Mouse (Mus musculus): ENCODE data around the gene Ap2a2. TPM values are rescaled to one million over a fixed set of nuclear protein-coding genes. Genes with fewer than 3 reads are reported as not detected.

Gene Ap2a2
- polyA plus RNA-seq, 1 experiment from 2014 or later = 68.8 TPM

- WGBS = 89% methylated on average over 8 of the region's 8 CpGs
- DNase-seq (ENCODE audit: low spot score) (no peak), ATAC-seq (replicated peaks; ENCODE audit: insufficient number of reproducible peaks, low FRiP score, low TSS enrichment, low read depth) (no peak)
- H3K27ac ChIP-seq (replicated peaks; ENCODE audit: low read depth, low read length) = no peak overlapping the region
- no peak overlapping the region for H3K4me2 ChIP-seq (ENCODE audit: low read depth, low read length)
- no peak overlapping the region for H3K4me3 ChIP-seq (ENCODE audit: low read depth, low read length)
- peaks cover 2% of the 10 kb centered on the region for H3K36me3 ChIP-seq (replicated peaks; ENCODE audit: control insufficient read depth, insufficient read depth, low read depth, low read length)
- no peaks in the 10 kb centered on the region for H3K9me3 ChIP-seq (replicated peaks; ENCODE audit: control insufficient read depth, low read length)
- H3K27me3 ChIP-seq (ENCODE audit: control insufficient read depth, insufficient read depth, low read length) = no peaks in the 10 kb centered on the region
- H3K9ac ChIP-seq (replicated peaks; ENCODE audit: low read length) = no peak overlapping the region
- H3K4me1 ChIP-seq (ENCODE audit: control insufficient read depth, insufficient read depth, low read length) = no peaks in the 10 kb centered on the region
Measured at GRCm38 (mm10) chr7:141611711-141612370, 49.9 kb downstream of the Ap2a2 start.

- 95% methylated on average over 18 of the region's 18 CpGs for WGBS
- Histone ChIP-seq H3K27ac (replicated peaks; ENCODE audit: low read depth, low read length) (no peak overlapping the region), H3K4me2 (ENCODE audit: low read depth, low read length) (no peak overlapping the region), H3K4me1 (ENCODE audit: control insufficient read depth, insufficient read depth, low read length) (no peaks in the 10 kb centered on the region), H3K27me3 (ENCODE audit: control insufficient read depth, insufficient read depth, low read length) (no peaks in the 10 kb centered on the region), H3K9ac (replicated peaks; ENCODE audit: low read length) (no peak overlapping the region), H3K9me3 (replicated peaks; ENCODE audit: control insufficient read depth, low read length) (no peaks in the 10 kb centered on the region), H3K4me3 (ENCODE audit: low read depth, low read length) (no peak overlapping the region), H3K36me3 (replicated peaks; ENCODE audit: control insufficient read depth, insufficient read depth, low read depth, low read length) (peaks cover 2% of the 10 kb centered on the region)
- ATAC-seq (replicated peaks; ENCODE audit: insufficient number of reproducible peaks, low FRiP score, low TSS enrichment, low read depth) = no peak
- no peak for DNase-seq (ENCODE audit: low spot score)
Measured at GRCm38 (mm10) chr7:141612371-141612760, 50.4 kb downstream of the Ap2a2 start.

- no peak overlapping the region for H3K4me3 ChIP-seq (ENCODE audit: low read depth, low read length)
- peaks cover 2% of the 10 kb centered on the region for H3K36me3 ChIP-seq (replicated peaks; ENCODE audit: control insufficient read depth, insufficient read depth, low read depth, low read length)
- no peaks in the 10 kb centered on the region for H3K4me1 ChIP-seq (ENCODE audit: control insufficient read depth, insufficient read depth, low read length)
- no peak for DNase-seq (ENCODE audit: low spot score)
- H3K9me3 ChIP-seq (replicated peaks; ENCODE audit: control insufficient read depth, low read length) = no peaks in the 10 kb centered on the region
- no peak for ATAC-seq (replicated peaks; ENCODE audit: insufficient number of reproducible peaks, low FRiP score, low TSS enrichment, low read depth)
- H3K9ac ChIP-seq (replicated peaks; ENCODE audit: low read length) = no peak overlapping the region
- no peak overlapping the region for H3K4me2 ChIP-seq (ENCODE audit: low read depth, low read length)
- H3K27ac ChIP-seq (replicated peaks; ENCODE audit: low read depth, low read length) = no peak overlapping the region
- H3K27me3 ChIP-seq (ENCODE audit: control insufficient read depth, insufficient read depth, low read length) = no peaks in the 10 kb centered on the region
- 83% methylated on average over 13 of the region's 13 CpGs for WGBS
Measured at GRCm38 (mm10) chr7:141612791-141613190, 50.8 kb downstream of the Ap2a2 start.

GRCm38 (mm10) chr7:141614329-141614832 lies 52.4 kb downstream of the Ap2a2 start:
- Histone ChIP-seq H3K4me2 (ENCODE audit: low read depth, low read length) (no peak overlapping the region), H3K27ac (replicated peaks; ENCODE audit: low read depth, low read length) (no peak overlapping the region), H3K4me1 (ENCODE audit: control insufficient read depth, insufficient read depth, low read length) (no peaks in the 10 kb centered on the region), H3K9ac (replicated peaks; ENCODE audit: low read length) (no peak overlapping the region), H3K36me3 (replicated peaks; ENCODE audit: control insufficient read depth, insufficient read depth, low read depth, low read length) (peaks cover 2% of the 10 kb centered on the region), H3K4me3 (ENCODE audit: low read depth, low read length) (no peak overlapping the region), H3K27me3 (ENCODE audit: control insufficient read depth, insufficient read depth, low read length) (no peaks in the 10 kb centered on the region), H3K9me3 (replicated peaks; ENCODE audit: control insufficient read depth, low read length) (no peaks in the 10 kb centered on the region)
- DNase-seq (ENCODE audit: low spot score) = no peak
- no peak for ATAC-seq (replicated peaks; ENCODE audit: insufficient number of reproducible peaks, low FRiP score, low TSS enrichment, low read depth)
- WGBS = 87% methylated on average over 5 of the region's 5 CpGs

- WGBS = 70% methylated on average over 2 of the region's 2 CpGs
- peaks cover 5% of the 10 kb centered on the region for H3K36me3 ChIP-seq (replicated peaks; ENCODE audit: control insufficient read depth, insufficient read depth, low read depth, low read length)
- H3K4me2 ChIP-seq (ENCODE audit: low read depth, low read length) = no peak overlapping the region
- ATAC-seq (replicated peaks; ENCODE audit: insufficient number of reproducible peaks, low FRiP score, low TSS enrichment, low read depth) (no peak), DNase-seq (ENCODE audit: low spot score) (no peak)
- no peak overlapping the region for H3K27ac ChIP-seq (replicated peaks; ENCODE audit: low read depth, low read length)
- H3K4me3 ChIP-seq (ENCODE audit: low read depth, low read length) = no peak overlapping the region
- no peaks in the 10 kb centered on the region for H3K27me3 ChIP-seq (ENCODE audit: control insufficient read depth, insufficient read depth, low read length)
- H3K9ac ChIP-seq (replicated peaks; ENCODE audit: low read length) = no peak overlapping the region
- no peaks in the 10 kb centered on the region for H3K9me3 ChIP-seq (replicated peaks; ENCODE audit: control insufficient read depth, low read length)
- H3K4me1 ChIP-seq (ENCODE audit: control insufficient read depth, insufficient read depth, low read length) = no peaks in the 10 kb centered on the region
Measured at GRCm38 (mm10) chr7:141624214-141624613, 62.2 kb downstream of the Ap2a2 start.

- Histone ChIP-seq H3K4me3 (ENCODE audit: low read depth, low read length) (no peak overlapping the region), H3K27me3 (ENCODE audit: control insufficient read depth, insufficient read depth, low read length) (no peaks in the 10 kb centered on the region), H3K27ac (replicated peaks; ENCODE audit: low read depth, low read length) (no peak overlapping the region), H3K4me1 (ENCODE audit: control insufficient read depth, insufficient read depth, low read length) (no peaks in the 10 kb centered on the region), H3K36me3 (replicated peaks; ENCODE audit: control insufficient read depth, insufficient read depth, low read depth, low read length) (peaks cover 3% of the 10 kb centered on the region), H3K9ac (replicated peaks; ENCODE audit: low read length) (no peak overlapping the region), H3K9me3 (replicated peaks; ENCODE audit: control insufficient read depth, low read length) (no peaks in the 10 kb centered on the region), H3K4me2 (ENCODE audit: low read depth, low read length) (no peak overlapping the region)
- 91% methylated on average over 6 of the region's 6 CpGs for WGBS
- no peak for DNase-seq (ENCODE audit: low spot score)
- no peak for ATAC-seq (replicated peaks; ENCODE audit: insufficient number of reproducible peaks, low FRiP score, low TSS enrichment, low read depth)
Measured at GRCm38 (mm10) chr7:141625120-141625810, 63.3 kb downstream of the Ap2a2 start.

- H3K9ac ChIP-seq (replicated peaks; ENCODE audit: low read length) = no peak overlapping the region
- H3K4me3 ChIP-seq (ENCODE audit: low read depth, low read length) = no peak overlapping the region
- no peak for ATAC-seq (replicated peaks; ENCODE audit: insufficient number of reproducible peaks, low FRiP score, low TSS enrichment, low read depth)
- H3K36me3 ChIP-seq (replicated peaks; ENCODE audit: control insufficient read depth, insufficient read depth, low read depth, low read length) = peaks cover 4% of the 10 kb centered on the region
- DNase-seq (ENCODE audit: low spot score) = no peak
- no peak overlapping the region for H3K4me2 ChIP-seq (ENCODE audit: low read depth, low read length)
- no peaks in the 10 kb centered on the region for H3K27me3 ChIP-seq (ENCODE audit: control insufficient read depth, insufficient read depth, low read length)
- H3K4me1 ChIP-seq (ENCODE audit: control insufficient read depth, insufficient read depth, low read length) = no peaks in the 10 kb centered on the region
- 91% methylated on average over 2 of the region's 2 CpGs for WGBS
- H3K27ac ChIP-seq (replicated peaks; ENCODE audit: low read depth, low read length) = no peak overlapping the region
- H3K9me3 ChIP-seq (replicated peaks; ENCODE audit: control insufficient read depth, low read length) = no peaks in the 10 kb centered on the region
Measured at GRCm38 (mm10) chr7:141628018-141628417, 66.0 kb downstream of the Ap2a2 start.

- ATAC-seq (replicated peaks; ENCODE audit: insufficient number of reproducible peaks, low FRiP score, low TSS enrichment, low read depth) = no peak
- Histone ChIP-seq H3K27ac (replicated peaks; ENCODE audit: low read depth, low read length) (no peak overlapping the region), H3K36me3 (replicated peaks; ENCODE audit: control insufficient read depth, insufficient read depth, low read depth, low read length) (peaks cover 4% of the 10 kb centered on the region), H3K9me3 (replicated peaks; ENCODE audit: control insufficient read depth, low read length) (no peaks in the 10 kb centered on the region), H3K4me2 (ENCODE audit: low read depth, low read length) (no peak overlapping the region), H3K4me3 (ENCODE audit: low read depth, low read length) (no peak overlapping the region), H3K4me1 (ENCODE audit: control insufficient read depth, insufficient read depth, low read length) (no peaks in the 10 kb centered on the region), H3K27me3 (ENCODE audit: control insufficient read depth, insufficient read depth, low read length) (no peaks in the 10 kb centered on the region), H3K9ac (replicated peaks; ENCODE audit: low read length) (no peak overlapping the region)
- DNase-seq (ENCODE audit: low spot score) = no peak
- 92% methylated on average over 3 of the region's 3 CpGs for WGBS
Measured at GRCm38 (mm10) chr7:141629241-141629640, 67.3 kb downstream of the Ap2a2 start.
